Mouse (Mus musculus): ENCODE measurements around the gene Abtb1.
A peak's percentile ranks its signal among the peaks of the same experiment; 100 is the strongest.

Abtb1 gene

DNA sequence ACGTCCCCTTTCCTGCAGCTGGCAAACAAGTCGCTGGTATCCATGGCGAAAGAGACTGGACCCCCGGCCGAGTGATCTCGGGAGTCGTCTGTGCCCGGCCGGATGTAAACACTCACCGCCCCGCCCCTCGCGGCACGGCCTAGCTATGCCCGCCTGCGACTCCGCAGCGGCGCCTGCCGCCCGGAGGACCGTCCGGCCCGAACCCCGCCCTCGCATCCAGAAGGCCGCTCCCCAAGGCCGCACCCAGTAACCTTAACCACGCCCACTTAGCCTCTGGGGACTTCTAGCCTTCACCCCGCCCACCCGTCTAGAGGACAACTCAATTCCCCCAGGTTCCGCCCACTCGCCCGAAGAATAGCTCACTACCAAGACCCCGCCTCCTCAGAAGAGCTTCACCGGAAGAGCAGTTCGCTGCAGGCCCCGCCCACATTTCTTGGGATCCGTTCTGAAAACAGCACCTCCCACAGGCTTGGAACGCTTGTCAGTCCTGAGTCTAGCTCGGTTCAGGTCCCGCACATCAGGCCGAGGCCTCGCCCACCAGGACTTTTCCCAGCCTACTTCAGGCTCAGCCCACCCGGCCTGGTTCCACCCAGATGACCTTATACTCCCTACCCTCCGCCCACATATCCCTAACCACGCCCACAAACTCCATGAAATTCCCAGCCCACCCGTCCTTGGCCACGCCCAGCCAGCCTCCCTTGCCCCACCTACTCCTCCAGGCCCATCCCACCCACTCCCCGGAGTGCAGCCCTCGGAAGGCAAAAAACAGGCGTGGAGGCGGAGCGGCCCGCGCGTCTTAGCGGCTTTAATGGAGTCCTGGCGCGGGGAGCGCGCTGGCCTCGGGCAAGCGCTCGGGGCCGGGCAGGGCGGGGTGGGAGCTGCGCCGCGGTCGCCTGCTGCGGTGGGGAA lies at the start of gene Abtb1:
Gene Abtb1, minus strand, starts transcription at position 204 of the 909 bp plus-strand sequence.
- DNase-seq (ENCODE audit: low spot score in 2 of 2), result peak; percentile 94 to 97

DNA sequence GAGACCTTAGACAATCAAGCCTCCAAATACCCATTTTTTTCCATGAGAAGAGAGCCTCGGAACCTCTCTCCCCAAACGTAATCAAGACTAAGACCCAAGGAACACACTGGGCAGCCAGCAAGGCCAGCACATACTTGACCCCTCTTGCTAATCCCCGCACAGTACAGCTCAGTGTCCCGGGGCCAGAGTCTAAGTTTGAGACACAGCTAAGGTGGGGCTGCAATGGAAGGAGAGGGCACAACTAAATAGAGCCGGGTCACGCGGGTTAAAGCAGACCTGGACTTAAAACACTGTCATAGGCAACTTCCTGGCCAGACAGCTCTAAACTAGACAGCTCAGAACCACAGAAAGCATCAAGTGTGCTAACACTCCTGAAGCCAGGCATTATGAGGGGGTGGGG lies 49.0 kb upstream of the Abtb1 start:
- no peak for DNase-seq (ENCODE audit: low spot score in 2 of 2)

DNA sequence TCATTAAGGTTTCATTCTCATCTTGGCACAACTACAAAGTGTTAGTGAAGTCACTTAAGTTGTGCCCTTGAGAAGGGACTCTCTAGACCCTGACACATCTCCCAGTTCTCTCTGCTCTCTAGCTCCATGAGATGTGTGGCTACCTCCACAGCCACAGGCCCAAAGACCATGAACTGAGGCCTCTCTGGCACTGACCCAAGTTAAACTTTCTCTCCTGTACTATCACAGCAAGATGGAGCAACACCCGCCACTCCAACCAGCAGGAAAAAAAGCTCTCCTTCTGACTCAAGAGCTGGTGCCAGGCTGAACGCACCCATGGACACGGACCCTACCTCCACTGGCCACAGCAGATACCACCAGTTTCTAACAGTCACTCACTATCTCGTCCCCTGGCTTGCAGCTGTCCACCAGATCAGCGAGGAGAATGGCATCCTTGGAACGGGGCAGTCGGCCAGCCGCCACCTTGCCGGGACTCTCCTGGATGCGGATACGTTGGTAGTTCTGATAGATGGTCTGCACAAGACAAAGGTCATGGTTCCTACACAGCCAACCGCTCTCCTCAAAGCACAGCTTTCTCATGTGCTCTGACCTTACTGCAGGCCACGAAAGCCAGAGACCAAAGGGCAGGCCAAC lies 47.7 kb upstream of the Abtb1 start:
- no peak for DNase-seq (ENCODE audit: low spot score in 2 of 2)

DNA sequence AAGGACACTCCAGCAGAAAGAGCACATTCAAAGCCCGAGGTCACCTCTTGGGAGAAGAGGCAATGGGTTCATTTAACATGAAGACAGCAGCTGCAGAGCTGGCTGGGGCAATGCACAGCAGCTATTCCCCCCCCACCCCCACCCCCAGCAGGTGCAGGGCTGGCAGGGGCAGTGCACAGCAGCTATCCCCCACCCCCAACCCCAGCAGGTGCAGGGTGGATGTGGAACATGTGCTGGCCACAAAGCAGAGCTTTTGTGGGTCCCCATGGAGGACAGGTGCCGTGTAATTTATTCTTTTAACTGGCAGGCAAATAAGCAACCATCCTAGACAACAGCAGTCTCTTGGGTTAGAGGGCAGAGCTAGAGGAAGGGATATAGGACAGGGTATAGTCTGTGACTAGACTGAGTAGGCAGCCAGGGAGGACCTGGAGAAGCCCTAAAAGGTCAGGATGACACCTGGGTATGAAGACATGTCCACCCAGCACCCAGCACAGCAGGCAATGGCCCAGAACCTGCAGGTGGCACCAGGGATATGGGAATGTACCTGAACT lies 44.7 kb upstream of the Abtb1 start:
- no peak for DNase-seq (ENCODE audit: low spot score in 2 of 2)

DNA sequence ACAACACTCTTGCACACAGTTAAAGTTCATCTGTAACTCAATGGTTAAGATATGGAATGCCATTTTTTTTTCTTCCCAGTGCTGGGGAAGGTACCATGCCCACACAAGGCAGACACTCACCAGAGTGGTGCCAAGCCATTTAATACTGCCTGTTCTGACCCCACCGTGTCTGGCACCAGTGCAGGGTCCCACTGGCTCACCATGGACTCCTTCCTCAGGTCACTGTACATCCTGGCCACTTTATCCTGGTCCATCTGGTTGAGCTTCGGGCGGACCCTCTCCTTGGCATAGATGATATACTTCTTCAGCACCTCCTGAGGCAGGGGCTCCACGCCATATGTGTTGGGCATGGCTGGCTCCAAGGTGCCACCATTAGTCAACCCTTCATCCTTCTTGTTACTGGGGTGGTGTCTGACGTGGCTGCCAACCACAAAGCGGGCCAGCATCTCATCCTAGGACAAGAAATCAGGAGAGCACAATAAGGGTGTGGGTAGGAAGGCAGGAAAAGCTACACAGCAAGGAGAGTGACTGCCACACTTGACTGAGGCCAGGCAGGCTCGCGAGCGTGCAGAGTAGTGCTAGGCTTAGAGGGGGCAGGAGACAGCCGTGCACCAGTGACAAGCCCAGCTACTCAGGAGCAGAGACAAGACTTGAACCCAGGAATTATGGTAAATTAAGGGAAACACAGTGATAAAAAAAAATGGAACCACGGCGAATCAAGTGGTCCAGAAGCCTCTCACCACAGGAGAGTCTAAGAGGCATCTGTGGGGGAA lies 44.0 kb upstream of the Abtb1 start:
- DNase-seq (ENCODE audit: low spot score in 2 of 2), result no peak

DNA sequence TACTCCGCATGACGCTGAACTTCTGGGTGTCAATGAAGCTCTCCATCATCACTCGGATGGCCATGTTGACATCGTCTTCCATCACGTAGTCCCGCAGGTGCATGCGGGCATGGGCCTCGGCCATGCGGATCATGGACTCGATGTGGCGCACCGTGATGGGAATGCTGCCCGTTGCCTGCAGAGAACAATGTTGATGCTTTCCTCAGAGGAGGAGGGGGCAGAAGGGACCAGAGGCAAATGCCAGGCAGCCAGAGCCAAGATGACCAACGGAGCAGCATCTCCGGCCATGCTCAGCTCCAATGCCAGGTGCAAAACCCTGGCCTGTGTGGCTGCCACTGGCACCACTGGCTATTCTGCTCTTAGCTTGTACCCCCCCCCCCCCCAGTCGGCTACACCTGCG lies 42.9 kb upstream of the Abtb1 start:
- DNase-seq (ENCODE audit: low spot score in 2 of 2), result no peak

DNA sequence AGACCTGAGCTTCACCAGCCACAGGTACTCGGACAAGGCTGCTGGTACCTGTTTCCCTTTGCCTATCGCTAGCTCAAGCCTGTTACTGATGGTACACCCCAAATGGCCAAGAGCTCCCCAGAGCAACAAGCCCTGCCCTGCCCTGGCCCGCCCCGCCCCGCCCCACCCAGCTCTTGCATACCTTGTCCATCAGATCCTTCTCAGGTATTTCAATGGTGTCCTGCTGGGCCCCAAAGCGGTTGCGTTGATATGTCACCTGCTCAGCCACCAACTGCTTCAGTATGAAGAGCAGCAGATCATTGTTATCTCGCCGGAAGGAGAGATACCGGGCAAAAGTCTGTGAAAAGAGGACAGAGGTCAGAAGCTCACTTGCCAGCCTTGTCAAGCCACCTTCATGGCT lies 42.4 kb upstream of the Abtb1 start:
- DNase-seq (ENCODE audit: low spot score in 2 of 2), result no peak

DNA sequence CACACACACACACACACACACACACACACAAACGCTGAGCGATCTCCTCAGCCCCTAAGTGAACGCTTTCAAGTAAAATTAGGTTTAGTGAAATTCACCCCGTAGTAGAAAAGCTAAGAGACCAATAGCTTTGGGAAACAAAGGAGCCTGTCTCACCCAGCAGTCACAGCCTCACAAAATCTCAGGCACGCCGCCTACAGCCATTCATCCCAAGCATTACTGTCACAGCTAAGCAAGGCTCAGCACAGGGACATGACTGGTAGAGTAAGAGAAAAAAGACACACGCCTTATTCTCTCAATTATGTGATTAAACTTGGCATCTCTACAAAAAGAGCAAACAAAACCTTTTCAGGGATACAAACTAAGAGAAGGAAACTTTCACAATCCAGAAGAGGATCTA lies 39.5 kb upstream of the Abtb1 start:
- no peak for DNase-seq (ENCODE audit: low spot score in 2 of 2)

DNA sequence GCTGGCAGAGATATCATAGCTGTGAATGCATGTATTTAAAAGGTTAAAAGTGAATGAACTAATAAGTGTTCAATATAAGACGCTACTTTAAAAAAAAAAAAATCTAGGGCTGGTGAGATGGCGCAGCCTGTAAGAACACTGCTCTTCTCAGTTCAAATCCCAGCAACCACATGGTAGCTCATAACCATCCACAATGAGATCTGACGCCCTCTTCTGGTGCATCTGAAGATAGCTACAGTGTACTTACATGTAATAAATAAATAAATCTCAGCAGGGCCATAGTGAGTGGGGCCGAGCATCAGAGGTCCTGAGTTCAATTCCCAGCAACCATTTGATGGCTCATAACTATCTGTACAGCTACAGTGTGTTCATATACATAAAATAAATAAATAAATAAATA lies 37.7 kb upstream of the Abtb1 start:
- DNase-seq (ENCODE audit: low spot score in 2 of 2), result no peak

DNA sequence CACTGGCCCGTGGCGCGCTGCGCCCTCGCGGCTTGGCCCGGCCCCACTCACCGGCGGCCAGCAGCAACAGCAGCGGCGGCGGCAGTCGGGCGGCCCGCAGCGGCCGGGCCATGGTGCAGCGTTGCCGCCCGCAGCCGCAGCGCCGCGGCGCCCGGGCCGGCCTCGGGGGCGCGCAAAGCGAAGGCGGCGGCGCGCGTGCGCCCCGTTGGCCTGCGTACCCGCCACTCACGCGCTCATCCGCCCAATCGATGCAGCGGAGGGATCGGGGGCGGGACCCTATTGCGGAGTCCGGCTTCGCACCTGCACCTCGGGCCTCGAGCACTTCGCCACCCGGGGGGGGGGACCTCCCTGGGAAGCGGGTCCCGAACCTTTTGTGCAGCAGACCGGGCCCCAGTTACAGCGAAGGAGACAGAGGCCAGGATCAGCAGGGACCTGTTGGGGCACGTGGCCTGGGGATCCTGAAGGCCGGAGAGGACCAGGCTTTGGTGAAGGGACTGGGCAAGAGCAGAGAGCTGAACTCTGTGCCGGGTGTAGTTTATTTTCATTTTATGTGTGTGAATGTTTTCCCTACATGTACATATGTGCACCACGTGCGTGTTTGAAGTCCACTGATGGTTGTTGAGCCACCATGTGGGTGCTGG lies 33.2 kb upstream of the Abtb1 start, which contains the start of gene Podxl2:
Gene Podxl2, minus strand, starts transcription at position 177 of the 641 bp plus-strand sequence.
- DNase-seq (ENCODE audit: low spot score in 2 of 2), result peak; percentile 70 to 92

DNA sequence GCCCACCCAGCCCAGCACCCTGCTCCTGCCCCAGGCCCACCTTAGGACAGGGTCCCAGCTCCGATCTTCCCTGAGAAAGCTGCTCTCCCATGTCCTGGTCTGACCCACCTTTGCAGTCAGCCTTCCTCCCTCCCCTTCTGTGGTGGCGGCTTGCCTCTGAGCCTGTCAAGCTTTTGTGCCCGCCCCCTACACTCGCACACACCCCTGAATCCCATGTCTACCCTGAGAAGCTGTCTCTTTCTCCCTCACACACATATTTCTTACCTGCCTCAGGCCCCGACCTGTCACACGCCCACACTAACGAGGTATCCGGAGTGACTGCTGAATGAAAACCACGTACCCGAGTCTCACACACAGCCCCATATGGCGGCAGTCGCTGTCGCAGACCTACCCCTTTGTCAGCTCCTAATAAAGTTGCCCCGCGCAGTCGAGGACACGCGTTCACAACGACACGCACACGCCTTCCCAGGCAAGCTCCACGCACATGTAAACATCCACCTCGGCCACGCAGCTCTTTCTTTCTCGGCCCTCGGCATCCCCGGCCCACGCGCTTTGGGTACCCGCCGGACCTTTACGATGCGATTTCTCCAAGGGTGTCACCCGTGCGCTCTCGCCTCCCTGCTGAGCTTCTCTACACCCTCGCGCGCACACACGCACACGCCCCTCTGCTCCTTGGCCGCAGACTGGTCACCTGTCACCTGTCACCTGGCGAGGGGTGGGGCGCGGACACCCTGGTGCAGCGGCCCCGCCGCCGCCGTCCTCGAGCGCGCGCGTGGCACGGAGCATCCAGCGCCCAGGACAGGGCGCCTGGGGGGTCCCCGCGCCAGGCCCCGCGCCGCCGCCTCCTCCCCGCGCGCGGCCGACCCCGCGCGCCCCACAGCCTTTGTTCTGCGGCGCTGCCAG lies 32.4 kb upstream of the Abtb1 start:
- peak in 1 of 2 experiments; percentile 53 for DNase-seq (ENCODE audit: low spot score in 2 of 2)

DNA sequence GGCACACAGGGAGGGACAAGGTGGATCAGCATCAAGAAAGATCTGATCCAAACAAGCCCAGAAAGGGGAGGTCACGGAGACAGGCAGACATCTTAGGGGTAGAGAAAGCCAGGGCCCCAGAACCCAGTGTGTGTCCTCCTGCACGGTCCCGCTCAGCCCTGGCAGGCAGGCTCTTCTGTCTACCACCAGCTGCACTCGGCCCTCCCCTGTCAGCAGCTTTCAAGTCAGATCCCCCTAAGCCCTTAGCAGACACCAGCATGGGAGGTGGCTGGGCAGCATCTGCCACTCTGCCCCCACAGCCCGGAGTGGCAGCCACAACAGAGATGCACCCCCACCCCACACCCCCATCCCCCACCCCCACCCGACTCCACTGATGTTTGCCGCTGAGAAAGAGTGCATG lies 31.0 kb upstream of the Abtb1 start:
- DNase-seq (ENCODE audit: low spot score in 2 of 2), result peak in 1 of 2 experiments; percentile 49

DNA sequence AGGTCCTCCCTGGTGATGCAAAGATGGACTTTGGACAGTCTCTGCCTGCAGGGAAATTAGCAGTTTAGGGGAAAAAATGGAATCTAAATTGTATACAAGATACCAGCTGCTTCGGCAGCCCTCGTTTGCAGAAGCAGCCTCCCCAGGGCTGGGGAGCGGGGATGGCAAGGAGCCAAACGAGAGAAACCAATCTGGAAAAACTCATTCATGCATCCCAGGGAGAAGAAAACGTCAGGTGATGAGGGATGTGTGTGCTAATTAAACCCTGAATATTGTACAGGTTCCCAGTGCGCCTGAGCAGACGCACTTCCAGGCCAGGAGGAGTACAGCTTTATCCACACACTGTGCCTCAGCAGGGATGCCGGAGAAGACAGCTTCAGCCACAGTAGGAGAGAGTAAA lies 29.8 kb upstream of the Abtb1 start:
- peak in 1 of 2 experiments; percentile 53 for DNase-seq (ENCODE audit: low spot score in 2 of 2)

DNA sequence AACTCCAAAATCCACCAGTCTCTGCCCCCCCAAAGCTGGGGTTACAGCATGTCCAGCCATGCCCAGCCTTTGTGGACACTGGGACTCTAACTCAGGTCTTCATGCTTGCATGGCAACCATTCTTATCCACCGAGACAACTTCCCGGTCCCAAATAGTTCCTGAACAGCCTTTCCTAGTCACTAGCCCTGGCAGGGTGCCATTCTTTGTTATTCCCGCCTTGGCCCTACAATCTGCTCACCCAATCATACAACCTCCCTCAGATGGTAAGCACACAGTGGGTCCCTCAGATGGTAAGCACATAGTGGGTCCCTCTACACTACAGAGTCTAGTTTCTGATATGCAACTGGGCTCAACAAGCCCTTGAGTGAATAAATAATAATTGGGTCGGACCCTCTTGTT lies 28.8 kb upstream of the Abtb1 start:
- no peak for DNase-seq (ENCODE audit: low spot score in 2 of 2)

DNA sequence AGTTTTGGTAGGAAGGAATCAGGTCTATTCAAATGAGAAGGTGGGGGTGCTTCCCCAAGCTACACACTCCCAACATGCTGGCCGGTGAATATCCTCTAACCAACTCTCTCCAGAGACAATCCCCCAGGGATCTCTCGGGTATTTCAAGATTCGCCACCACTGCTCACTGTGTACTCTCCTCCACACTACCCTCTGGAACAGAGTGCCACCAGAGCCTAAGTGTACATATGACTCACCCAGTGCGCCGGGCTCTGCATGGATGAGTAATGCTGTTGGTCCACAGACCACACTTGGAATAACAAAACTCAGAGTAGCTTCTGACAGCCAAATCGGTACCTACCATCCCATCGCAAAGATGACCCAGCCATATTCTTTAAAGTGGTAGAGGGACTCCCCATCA lies 27.7 kb upstream of the Abtb1 start:
- no peak for DNase-seq (ENCODE audit: low spot score in 2 of 2)

DNA sequence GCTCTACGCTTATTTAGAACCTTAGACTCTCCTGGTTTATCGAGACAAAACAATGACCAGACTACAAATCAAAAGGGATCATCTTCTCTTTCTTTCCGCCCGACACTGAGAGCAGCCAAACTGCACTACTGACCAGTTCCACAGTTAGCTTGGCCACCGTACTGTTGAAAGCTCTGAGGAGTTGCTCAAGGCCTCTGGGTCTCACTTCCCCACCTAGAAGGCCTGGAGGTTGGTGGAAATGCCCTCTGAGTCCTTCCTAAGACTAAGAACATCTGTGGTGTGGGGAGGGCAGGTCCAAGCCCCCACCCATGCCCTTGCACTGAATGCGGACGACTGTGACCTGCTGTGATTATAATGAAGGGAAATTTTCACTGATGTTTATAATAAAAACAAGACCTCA lies 23.9 kb upstream of the Abtb1 start:
- DNase-seq (ENCODE audit: low spot score in 2 of 2), result no peak

DNA sequence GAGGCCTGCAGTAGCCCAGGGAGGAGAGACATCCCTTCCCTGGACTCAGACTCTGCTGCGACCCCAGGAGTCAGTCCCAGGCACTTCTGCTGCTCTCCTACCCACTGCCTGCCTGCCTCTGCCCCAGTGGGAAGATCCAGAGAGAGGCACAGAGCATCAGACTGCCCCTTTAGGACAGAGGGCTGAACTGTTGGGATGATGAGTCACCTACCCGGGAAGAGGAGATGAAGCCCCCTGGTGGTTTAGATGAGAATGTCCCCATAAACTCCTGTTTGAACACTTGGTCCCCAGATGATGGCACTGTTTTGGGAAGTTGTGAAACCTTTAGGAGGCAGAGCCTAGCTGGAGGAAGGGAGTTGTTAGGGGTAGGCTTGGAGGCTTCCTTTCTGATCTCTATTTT lies 19.1 kb upstream of the Abtb1 start:
- no peak for DNase-seq (ENCODE audit: low spot score in 2 of 2)

DNA sequence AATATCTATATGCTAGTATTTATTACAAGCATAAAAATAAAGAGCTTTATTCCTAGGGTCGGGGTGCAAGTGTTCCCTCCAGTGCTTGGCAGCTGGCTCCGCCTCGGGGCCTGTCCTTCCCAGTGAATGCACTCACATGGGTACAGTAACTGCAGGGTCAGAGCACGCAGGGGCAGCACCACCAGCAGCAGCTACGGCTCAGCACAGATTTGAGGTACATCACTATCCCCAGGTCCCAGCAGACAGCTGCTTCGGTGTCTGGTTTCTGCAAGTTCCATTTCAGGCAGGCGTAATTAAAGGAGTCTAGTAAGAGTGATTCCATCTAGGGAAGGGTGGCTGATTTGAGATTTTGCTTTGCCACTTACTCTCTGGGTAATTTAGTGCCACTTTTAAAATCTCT lies 16.6 kb upstream of the Abtb1 start:
- no peak for DNase-seq (ENCODE audit: low spot score in 2 of 2)

DNA sequence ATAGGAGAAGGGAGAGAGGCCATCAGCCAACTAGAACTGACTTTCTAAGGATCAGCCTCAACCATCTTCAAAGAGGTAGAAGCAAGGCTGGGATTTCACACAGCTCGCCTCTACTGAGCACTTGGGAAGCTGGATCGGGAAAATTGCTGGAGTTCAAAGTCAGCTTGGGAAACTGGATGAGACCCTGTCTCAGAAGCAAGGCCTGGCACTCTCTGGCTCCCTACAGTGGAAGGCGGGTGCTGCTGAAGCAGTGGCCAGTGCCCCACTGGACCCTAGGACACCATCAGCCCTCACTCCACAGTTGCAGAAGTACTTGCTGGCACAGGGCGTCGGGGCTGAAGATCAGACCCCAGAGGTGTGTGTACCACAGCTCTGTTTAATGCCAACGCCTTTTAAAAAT lies 16.0 kb upstream of the Abtb1 start:
- DNase-seq (ENCODE audit: low spot score in 2 of 2), result no peak

DNA sequence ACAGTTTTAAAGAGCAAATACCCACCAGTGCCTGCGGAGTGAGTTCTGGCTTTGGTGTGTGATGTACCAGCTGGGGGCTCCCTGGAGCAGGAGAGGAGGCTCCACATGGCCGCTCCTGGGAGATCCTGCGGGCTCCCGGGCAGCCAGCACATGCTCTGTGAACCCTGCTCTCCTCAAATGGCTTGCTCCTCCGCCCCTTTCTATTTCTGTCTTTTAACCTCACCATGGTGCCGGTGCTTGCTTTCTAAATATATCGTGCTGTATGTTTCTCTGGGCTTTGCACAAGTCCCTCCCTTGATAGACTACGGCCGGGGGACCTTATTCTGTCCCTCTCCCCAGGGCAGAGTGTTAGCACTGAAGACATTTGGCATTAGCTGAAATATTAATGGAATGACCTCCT lies 15.5 kb upstream of the Abtb1 start:
- no peak for DNase-seq (ENCODE audit: low spot score in 2 of 2)

DNA sequence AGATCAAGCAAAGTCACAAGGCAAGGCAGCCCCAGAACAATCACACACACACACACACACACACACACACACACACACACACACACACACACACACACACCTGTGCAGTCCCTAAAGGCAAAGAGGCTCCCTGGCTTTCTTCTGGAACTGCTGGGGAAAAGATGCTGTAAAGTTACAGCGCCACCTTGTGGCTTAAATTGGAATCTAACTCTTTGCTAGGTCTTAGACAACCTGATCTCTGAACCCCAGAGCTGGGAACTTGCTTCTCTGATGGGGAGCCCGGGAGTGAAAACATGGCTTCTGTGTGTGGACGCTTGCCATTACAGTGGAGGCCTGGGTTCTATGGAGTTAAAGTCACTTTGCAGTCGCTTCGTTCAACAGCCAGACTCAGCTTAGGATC lies 13.9 kb upstream of the Abtb1 start:
- peak in 1 of 2 experiments; percentile 71 for DNase-seq (ENCODE audit: low spot score in 2 of 2)
